Mouse (Mus musculus) embryonic facial prominence, embryonic 15.5 days (tissue): ENCODE measurements at regions not wholly inside any gene's neighbourhood (a gene's known extent, or its start where the extent isn't known, plus 50 kb on each side); places are given as distances from the start of the nearest gene placed in this dataset.
A peak's percentile ranks its signal among the peaks of the same experiment; 100 is the strongest.

Source experiments
- ATAC-seq: fragments of 200-750 bp; cut with Nextera tagmentation; 2 replicates; pipeline ENCODE4 v1.8.0; 2017; ENCODE audit warnings: low read depth, moderate TSS enrichment; ENCODE audit not compliant: insufficient number of reproducible peaks, low FRiP score, low TSS enrichment
- H3K27ac ChIP-seq: fragments of 300-500 bp; sonication (generic); replicated peaks from 2 replicates; pipeline ENCODE4 v1.5.1; 2015; ENCODE audit warnings: mild to moderate bottlenecking, inconsistent platforms
- H3K27me3 ChIP-seq: fragments of 300-500 bp; sonication (generic); 2 replicates; pipeline ENCODE4 v1.6.1; 2015; ENCODE audit warnings: inconsistent platforms
- H3K36me3 ChIP-seq: fragments of 300-500 bp; sonication (generic); 2 replicates; pipeline ENCODE4 v1.6.1; 2015; ENCODE audit warnings: mild to moderate bottlenecking, inconsistent platforms
- H3K4me1 ChIP-seq: fragments of 300-500 bp; sonication (generic); 2 replicates; pipeline ENCODE4 v1.6.1; 2015; ENCODE audit warnings: inconsistent platforms
- H3K4me2 ChIP-seq: fragments of 300-500 bp; sonication (generic); replicated peaks from 2 replicates; pipeline ENCODE4 v1.6.1; 2015; ENCODE audit warnings: mild to moderate bottlenecking, inconsistent platforms
- H3K4me3 ChIP-seq: fragments of 300-500 bp; sonication (generic); replicated peaks from 2 replicates; pipeline ENCODE4 v1.5.1; 2015; ENCODE audit warnings: mild to moderate bottlenecking, inconsistent platforms
- H3K9ac ChIP-seq: fragments of 300-500 bp; sonication (generic); 2 replicates; pipeline ENCODE4 v1.6.1; 2015; ENCODE audit warnings: inconsistent platforms
- H3K9me3 ChIP-seq: fragments of 300-500 bp; sonication (generic); replicated peaks from 2 replicates; pipeline ENCODE4 v1.6.1; 2016; ENCODE audit warnings: inconsistent platforms
- WGBS: fragments of 180-500 bp; shearing (Covaris S2); methylation state at CpG from one replicate; pipeline ENCODE4 v1.1.7; 2015; 5-methylcytosine and 5-hydroxymethylcytosine counted together

GRCm38 (mm10) chr14:12950922-12951321, 128.0 kb upstream of the Cadps start:
- no peaks in the 10 kb centered on the region for H3K36me3 ChIP-seq
- H3K9ac ChIP-seq: no peak overlapping the region
- no peak overlapping the region for H3K4me3 ChIP-seq
- ATAC-seq: no peak
- H3K27me3 ChIP-seq: no peaks in the 10 kb centered on the region
- H3K4me1 ChIP-seq: no peaks in the 10 kb centered on the region
- 77% methylated on average over 1 of the region's 1 CpGs for WGBS
- no peak overlapping the region for H3K4me2 ChIP-seq
- no peaks in the 10 kb centered on the region for H3K9me3 ChIP-seq
- H3K27ac ChIP-seq: no peak overlapping the region

- H3K4me2 ChIP-seq: no peak overlapping the region
- no peak for ATAC-seq
- WGBS: 59% methylated on average over 4 of the region's 4 CpGs
- H3K36me3 ChIP-seq: no peaks in the 10 kb centered on the region
- H3K27ac ChIP-seq: no peak overlapping the region
- H3K4me3 ChIP-seq: no peak overlapping the region
- H3K9ac ChIP-seq: no peak overlapping the region
- H3K4me1 ChIP-seq: no peaks in the 10 kb centered on the region
- H3K27me3 ChIP-seq: no peaks in the 10 kb centered on the region
- H3K9me3 ChIP-seq: no peaks in the 10 kb centered on the region
Observed at GRCm38 (mm10) chr14:12938638-12939293, 115.9 kb upstream of the Cadps start.

- H3K27me3 ChIP-seq: no peaks in the 10 kb centered on the region
- H3K9me3 ChIP-seq: no peaks in the 10 kb centered on the region
- WGBS: 79% methylated on average over 2 of the region's 2 CpGs
- no peak overlapping the region for H3K27ac ChIP-seq
- no peaks in the 10 kb centered on the region for H3K4me1 ChIP-seq
- H3K36me3 ChIP-seq: no peaks in the 10 kb centered on the region
- H3K4me2 ChIP-seq: no peak overlapping the region
- ATAC-seq: peak; percentile 54; the same call in 1 of the 2 replicates
- H3K9ac ChIP-seq: no peak overlapping the region
- H3K4me3 ChIP-seq: no peak overlapping the region
Observed at GRCm38 (mm10) chr14:12936343-12936742, 113.5 kb upstream of the Cadps start.

DNA sequence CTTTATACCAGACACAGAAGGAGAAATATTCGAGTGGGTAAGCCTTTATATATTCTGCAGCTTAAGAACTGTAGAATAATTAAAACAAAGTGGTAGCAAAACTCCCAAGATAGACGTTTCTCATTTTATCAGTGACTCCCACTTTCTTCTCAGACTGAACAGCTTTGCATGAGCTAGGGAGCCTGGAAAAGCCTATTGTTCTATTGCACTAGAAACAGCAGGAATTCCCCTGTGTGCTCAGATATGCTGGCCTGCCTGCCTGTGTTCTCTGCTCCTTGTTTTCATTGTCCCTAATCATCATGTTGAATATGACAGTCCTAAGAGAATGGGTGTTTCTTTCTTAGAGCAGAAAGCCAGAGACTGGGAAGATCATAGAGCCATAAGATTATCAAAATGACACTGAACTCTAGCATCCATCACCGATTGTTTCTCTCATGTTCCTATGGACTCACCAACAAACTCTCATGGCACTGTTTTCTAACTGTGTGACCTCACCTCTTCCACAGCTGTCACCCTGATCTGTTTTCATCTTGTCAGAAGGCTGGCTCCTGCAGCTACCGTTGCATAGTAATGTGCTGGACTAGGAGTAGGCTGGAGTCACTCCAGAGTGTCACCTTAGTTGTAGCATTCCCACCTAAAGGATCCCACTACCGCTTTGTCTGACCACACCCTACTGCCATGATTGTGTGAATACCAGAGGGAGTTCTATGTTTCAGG, 108.9 kb upstream of the Cadps start:
- H3K27me3 ChIP-seq: no peaks in the 10 kb centered on the region
- ATAC-seq: no peak
- H3K9ac ChIP-seq: no peak overlapping the region
- no peaks in the 10 kb centered on the region for H3K36me3 ChIP-seq
- WGBS: 52% methylated on average over 5 of the region's 5 CpGs
- H3K4me1 ChIP-seq: no peaks in the 10 kb centered on the region
- H3K4me3 ChIP-seq: no peak overlapping the region
- no peak overlapping the region for H3K27ac ChIP-seq
- no peaks in the 10 kb centered on the region for H3K9me3 ChIP-seq
- no peak overlapping the region for H3K4me2 ChIP-seq

DNA sequence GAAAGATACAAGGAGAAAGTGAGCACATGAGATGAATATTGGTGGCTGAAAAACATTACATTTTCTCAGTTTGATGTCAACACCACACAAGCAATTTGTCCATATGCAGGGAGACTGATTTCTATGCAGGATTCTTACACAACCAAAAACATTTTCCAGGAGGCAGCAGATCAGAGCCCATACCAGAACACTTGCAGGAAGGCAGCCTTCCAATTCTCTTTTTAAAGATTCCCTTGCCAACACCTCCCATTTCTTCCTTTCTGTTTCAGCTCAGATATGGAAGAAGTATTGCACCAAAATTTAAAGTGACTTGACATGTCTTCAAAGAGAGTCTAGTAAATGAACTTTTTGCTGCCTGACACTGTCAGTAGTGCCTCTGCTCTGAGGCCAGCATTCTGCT, 100.7 kb upstream of the Cadps start:
- Histone ChIP-seq H3K4me2 (no peak overlapping the region), H3K4me1 (no peaks in the 10 kb centered on the region), H3K27ac (no peak overlapping the region), H3K4me3 (no peak overlapping the region), H3K36me3 (no peaks in the 10 kb centered on the region), H3K9me3 (no peaks in the 10 kb centered on the region), H3K27me3 (no peaks in the 10 kb centered on the region), H3K9ac (no peak overlapping the region)
- ATAC-seq: no peak

DNA sequence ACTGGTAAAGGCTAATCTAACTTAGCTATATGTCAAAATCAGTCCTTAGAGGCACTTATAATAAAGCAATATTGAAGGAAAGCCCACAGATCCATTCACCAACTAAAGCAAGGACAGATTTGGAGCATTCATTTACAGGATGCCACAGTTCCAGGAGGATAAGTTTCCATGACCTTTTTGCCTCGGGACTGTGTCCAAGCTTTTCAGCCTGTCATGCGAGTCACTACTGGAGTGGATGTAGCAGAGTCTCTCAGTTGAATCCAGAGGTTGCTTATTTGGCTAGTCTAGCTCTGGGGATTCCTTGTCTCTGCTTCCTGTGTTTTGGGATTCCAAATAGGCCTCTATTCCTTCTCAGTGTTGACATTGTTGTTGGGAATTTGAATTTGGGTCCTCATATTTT, 92.6 kb upstream of the Cadps start:
- H3K27me3 ChIP-seq: no peaks in the 10 kb centered on the region
- H3K4me3 ChIP-seq: no peak overlapping the region
- WGBS: 76% methylated on average over 2 of the region's 2 CpGs
- no peak overlapping the region for H3K4me2 ChIP-seq
- no peak overlapping the region for H3K27ac ChIP-seq
- no peaks in the 10 kb centered on the region for H3K4me1 ChIP-seq
- no peak overlapping the region for H3K9ac ChIP-seq
- H3K9me3 ChIP-seq: no peaks in the 10 kb centered on the region
- no peaks in the 10 kb centered on the region for H3K36me3 ChIP-seq
- no peak for ATAC-seq

GRCm38 (mm10) chr14:12913956-12914355, 91.1 kb upstream of the Cadps start:
- Histone ChIP-seq H3K4me3 (no peak overlapping the region), H3K27me3 (no peaks in the 10 kb centered on the region), H3K27ac (no peak overlapping the region), H3K9ac (no peak overlapping the region), H3K4me1 (no peaks in the 10 kb centered on the region), H3K36me3 (no peaks in the 10 kb centered on the region), H3K4me2 (no peak overlapping the region), H3K9me3 (no peaks in the 10 kb centered on the region)
- no peak for ATAC-seq
- 39% methylated on average over 2 of the region's 2 CpGs for WGBS

GRCm38 (mm10) chr14:12913421-12913820, 90.5 kb upstream of the Cadps start:
- Histone ChIP-seq H3K36me3 (no peaks in the 10 kb centered on the region), H3K4me3 (no peak overlapping the region), H3K4me1 (no peaks in the 10 kb centered on the region), H3K9me3 (no peaks in the 10 kb centered on the region), H3K4me2 (no peak overlapping the region), H3K27ac (no peak overlapping the region), H3K9ac (no peak overlapping the region), H3K27me3 (no peaks in the 10 kb centered on the region)
- ATAC-seq: no peak
- 71% methylated on average over 3 of the region's 3 CpGs for WGBS

DNA sequence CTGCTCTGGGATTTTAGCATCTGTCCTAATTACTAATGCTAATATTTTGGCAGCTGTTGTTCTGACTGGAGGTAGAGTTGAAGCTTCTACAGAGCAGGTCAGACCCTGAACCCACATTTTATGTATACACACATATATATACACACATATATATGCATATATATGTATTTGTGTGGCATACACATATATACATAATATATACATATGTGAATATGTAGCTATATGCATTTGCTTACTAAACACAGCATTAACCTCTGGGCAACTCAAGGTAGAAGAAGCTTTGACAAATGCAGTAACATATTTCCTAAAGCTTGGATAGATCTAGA, 54.4 kb upstream of the Cadps start:
- no peaks in the 10 kb centered on the region for H3K4me1 ChIP-seq

GRCm38 (mm10) chr14:12876417-12877336, 53.8 kb upstream of the Cadps start:
- Histone ChIP-seq H3K4me3 (no peak overlapping the region), H3K9ac (no peak overlapping the region), H3K9me3 (no peaks in the 10 kb centered on the region), H3K4me2 (no peak overlapping the region), H3K4me1 (no peaks in the 10 kb centered on the region), H3K36me3 (no peaks in the 10 kb centered on the region), H3K27me3 (no peaks in the 10 kb centered on the region), H3K27ac (no peak overlapping the region)
- 69% methylated on average over 10 of the region's 10 CpGs for WGBS
- no peak for ATAC-seq

More for the DNA sequence above, 54.4 kb upstream of the Cadps start:
- ATAC-seq: no peak
- Histone ChIP-seq H3K27me3 (no peaks in the 10 kb centered on the region), H3K36me3 (no peaks in the 10 kb centered on the region), H3K27ac (no peak overlapping the region), H3K4me2 (no peak overlapping the region), H3K9me3 (no peaks in the 10 kb centered on the region), H3K9ac (no peak overlapping the region), H3K4me3 (no peak overlapping the region)
